Mouse (Mus musculus) gastrocnemius, postnatal 14 days (tissue): ENCODE measurements around the gene Itgam. TPM values are rescaled to one million over a fixed set of nuclear protein-coding genes. Genes with fewer than 3 reads are reported as not detected.
A peak's percentile ranks its signal among the peaks of the same experiment; 100 is the strongest.

Experiments used
- DNase-seq: peaks from one replicate; pipeline ENCODE4 v3.0.0; 2021; ENCODE audit warnings: mixed read lengths
- intact Hi-C: fragments of 180-260 bp; cut with DNase I; formaldehyde crosslinking; loops from one replicate; pipeline ENCODE4 v1.15.1; 2025; ENCODE audit warnings: low total_unique reads
- total RNA-seq, 2 experiments: library from RNA; stranded (reverse); gene quantifications; 2 replicates each; pipeline ENCODE4 v1.2.3; 2021

Itgam gene
- total RNA-seq, 2 experiments from 2014 or later = 1.7 to 1.8 TPM

DNA sequence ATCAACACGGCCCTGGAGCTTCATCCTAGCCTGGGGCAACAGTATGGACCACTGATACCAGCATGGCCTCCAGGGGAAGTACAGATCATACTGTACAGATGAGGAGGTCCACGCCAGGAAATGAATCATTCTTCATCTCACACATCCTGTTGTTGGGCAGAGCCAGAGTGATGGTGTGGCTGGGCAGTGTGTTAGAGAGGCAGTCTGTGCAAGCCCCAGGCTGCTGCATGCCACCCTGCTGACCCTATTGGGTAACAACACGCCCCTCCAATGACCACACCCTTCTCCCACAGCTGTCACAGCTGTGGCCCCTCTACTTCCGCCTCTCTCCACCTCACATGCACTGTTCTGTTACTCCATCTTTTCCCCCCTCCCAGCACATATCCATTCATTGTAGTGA lies 11.7 kb upstream of the Itgam start:
- intact Hi-C loops = no loop called here
- no peak for DNase-seq

- DNase-seq = no peak
- intact Hi-C loops = no loop called here
Measured at GRCm38 (mm10) chr7:128053061-128053460, 9.4 kb upstream of the Itgam start.

DNA sequence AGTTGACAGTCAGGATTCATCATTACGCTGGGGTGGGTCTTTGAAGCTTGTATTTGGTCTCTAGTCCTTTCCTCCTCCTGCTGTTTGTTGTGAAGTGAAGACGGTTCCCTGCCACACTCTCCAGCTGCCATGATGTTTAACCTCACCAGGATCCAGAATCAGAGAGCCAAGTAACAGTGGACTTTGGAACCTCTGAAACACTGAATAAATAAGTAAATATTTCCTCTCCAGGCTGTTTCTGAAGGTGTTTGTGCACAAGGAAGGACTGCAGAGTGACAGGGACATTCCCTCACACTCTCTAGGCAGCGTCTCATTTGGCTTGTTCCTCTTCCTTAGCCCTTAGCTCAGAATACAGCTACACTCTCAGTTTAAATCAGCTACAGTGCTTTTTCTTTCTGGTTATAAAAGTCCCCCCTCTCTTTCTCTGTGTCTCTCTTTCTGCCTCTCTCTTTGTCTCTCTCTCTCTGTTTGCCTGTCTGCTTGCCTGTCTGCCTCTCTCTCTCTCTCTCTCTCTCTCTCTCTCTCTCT lies 5.5 kb upstream of the Itgam start:
- intact Hi-C loops = no loop called here
- no peak for DNase-seq

- intact Hi-C loops = no loop called here
Measured at GRCm38 (mm10) chr7:128057860-128058259, 4.6 kb upstream of the Itgam start.

DNA sequence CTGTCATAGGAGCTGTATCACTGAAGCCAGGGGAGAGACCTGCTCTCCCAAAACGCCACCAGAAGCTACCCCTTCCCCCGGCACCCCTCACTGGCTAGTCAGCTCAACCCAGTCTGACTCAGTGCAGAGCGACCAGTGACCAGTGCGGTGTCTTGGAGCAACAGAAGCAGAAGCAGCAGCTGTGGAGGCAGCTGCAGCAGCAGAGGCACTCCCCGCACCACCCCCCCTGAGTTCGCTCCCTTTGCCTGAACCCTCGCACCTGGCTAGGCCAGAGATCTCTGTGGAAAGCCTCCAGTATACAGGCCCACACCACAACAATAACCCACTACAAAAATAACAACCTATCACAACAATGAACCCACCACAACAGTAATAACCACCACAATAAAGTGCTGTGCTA lies 3.9 kb upstream of the Itgam start:
- peak; percentile 17 for DNase-seq
- intact Hi-C loops = no loop called here

More at GRCm38 (mm10) chr7:128057860-128058259, 4.6 kb upstream of the Itgam start:
- no peak for DNase-seq

DNA sequence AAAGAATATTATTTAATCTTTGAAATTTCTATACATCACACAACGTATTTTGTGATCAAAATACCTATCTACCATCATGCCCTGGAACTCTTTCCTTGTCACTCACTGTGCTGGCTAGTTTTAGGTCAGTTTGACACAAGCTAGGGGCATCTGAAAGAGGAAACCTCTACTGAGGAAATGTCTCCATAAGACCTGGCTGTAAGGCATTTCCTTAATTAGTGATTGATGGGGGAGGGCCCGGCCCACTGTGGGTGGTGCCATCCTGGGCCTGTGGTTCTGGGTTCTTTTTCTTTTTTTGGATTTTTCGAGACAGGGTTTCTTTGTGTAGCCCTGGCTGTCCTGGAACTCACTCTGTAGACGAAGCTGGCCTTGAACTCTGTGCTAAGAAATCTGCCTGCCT lies 3.3 kb upstream of the Itgam start:
- intact Hi-C loops = no loop called here
- no peak for DNase-seq

DNA sequence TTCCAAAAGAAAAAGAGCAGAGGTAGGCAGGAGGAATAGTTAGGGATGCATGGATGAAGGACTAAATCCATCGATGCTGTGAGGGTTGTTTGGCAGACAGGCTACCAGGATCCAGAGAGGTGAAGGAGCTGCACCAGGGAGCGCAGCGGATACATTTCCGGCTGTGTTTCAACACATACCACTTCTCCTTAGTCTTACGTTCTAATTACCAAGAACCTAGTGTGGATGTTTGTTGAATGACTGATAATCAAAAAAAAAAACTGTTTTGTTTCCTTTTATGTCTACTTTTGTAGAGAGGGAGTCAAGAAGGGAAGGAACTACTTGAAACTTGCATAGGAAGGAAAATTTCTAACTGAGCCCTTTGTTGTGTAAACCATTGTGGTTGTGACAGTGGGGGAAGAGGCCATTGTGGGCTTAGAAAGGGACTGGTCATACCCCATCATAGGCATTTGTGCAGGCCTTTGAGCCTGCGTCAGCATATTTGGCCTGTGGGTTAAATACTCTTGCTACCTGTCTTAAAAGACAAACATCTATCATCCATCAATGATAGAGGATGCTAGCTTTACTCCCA lies 856 bp downstream of the Itgam start:
- no peak for DNase-seq
- intact Hi-C loops = no loop called here

DNA sequence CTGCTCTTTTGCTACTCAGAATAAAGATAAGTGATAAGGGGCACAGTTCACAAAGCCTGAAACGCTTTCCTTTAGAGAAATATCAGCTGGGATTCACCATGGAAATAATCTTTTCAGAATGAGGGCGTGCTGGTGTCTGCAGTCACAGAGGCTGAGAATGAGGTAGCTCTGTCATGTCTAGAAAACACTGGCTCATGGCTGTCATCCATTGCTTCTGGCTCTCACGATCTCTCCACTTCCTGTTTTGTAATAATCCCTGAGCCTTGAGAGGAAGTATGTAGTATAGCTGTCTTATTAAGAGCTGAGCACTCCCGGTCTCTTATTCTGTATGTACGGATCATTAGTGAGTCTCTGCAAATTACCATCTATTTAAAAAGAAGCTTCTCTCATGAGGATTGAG lies 3.1 kb downstream of the Itgam start:
- intact Hi-C loops = no loop called here
- DNase-seq = no peak

GRCm38 (mm10) chr7:128067847-128068246 lies 5.4 kb downstream of the Itgam start:
- intact Hi-C loops = no loop called here
- DNase-seq = no peak

- intact Hi-C loops = no loop called here
- DNase-seq = no peak
Measured at GRCm38 (mm10) chr7:128069844-128070243, 7.4 kb downstream of the Itgam start.

GRCm38 (mm10) chr7:128071816-128072215 lies 9.4 kb downstream of the Itgam start:
- intact Hi-C loops = no loop called here
- no peak for DNase-seq

- intact Hi-C loops = no loop called here
- DNase-seq = no peak
Measured at GRCm38 (mm10) chr7:128080012-128080411, 17.6 kb downstream of the Itgam start.

GRCm38 (mm10) chr7:128089141-128089540 lies 26.7 kb downstream of the Itgam start:
- intact Hi-C loops = loop anchor here (5.0 kb wide), 1 partner anchor 123 kb away; no protein-coding TSS in a partner anchor
- no peak for DNase-seq

- intact Hi-C loops = no loop called here
- DNase-seq = no peak
Measured at GRCm38 (mm10) chr7:128098135-128098534, 35.7 kb downstream of the Itgam start.

GRCm38 (mm10) chr7:128100742-128101357 lies 38.4 kb downstream of the Itgam start:
- no peak for DNase-seq
- intact Hi-C loops = loop anchor here (5.0 kb wide), 1 partner anchor 106 kb away; the partner anchor contains the start of gene Cox6a2

DNA sequence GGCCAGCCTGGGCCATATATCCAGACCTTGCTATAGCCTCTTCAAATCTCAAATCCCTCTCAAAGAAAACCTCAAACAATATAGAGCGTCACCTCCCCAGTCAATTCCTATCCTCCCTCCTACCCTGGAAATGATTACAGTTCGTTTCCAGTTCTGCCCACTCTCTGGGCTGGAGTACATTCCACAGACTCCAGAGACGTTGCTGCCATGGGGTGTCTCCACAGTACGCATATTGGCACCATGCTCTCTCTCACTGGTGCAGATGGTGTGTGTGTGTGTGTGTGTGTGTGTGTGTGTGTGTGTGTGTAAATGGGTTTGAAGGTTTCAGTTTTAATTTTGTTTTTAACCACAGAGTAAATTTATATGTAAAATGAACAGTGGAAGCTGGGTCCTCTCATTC lies 42.8 kb downstream of the Itgam start:
- intact Hi-C loops = no loop called here

DNA sequence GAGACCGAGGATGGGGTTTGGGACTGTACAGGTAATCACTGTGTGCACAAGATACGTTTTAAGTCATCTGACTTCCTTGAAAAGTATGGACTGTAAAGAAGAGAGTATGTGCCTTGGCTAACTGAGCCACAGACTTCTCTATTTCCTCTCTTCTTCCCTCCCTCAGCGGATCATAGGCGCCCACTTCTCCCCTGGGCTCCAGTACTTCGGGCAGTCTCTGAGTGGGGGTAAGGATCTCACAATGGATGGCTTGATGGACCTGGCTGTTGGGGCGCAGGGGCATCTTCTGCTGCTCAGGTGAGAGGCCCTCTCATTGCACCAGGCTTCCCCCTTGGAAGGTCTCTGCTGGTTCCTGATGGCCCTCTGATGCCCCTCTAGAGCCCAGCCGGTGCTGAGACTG lies 45.0 kb downstream of the Itgam start:
- intact Hi-C loops = no loop called here
- no peak for DNase-seq

More for the DNA sequence above, 42.8 kb downstream of the Itgam start:
- no peak for DNase-seq

GRCm38 (mm10) chr7:128110314-128110713 lies 47.9 kb downstream of the Itgam start:
- DNase-seq = no peak
- intact Hi-C loops = no loop called here

DNA sequence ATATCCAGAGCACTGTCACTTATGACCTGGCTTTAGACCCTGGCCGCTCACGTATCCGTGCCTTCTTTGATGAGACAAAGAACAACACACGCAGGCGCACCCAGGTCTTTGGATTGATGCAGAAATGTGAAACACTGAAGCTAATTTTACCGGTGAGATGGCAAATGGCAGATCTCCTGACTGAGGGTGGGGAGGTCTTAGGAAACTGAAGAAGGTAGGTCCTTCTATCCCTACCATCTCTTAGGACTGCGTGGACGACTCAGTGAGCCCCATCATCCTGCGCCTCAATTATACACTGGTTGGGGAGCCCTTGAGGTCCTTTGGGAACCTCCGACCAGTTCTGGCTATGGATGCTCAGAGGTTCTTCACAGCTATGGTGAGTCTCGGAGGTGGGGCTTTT lies 49.7 kb downstream of the Itgam start:
- intact Hi-C loops = no loop called here
- DNase-seq = no peak

DNA sequence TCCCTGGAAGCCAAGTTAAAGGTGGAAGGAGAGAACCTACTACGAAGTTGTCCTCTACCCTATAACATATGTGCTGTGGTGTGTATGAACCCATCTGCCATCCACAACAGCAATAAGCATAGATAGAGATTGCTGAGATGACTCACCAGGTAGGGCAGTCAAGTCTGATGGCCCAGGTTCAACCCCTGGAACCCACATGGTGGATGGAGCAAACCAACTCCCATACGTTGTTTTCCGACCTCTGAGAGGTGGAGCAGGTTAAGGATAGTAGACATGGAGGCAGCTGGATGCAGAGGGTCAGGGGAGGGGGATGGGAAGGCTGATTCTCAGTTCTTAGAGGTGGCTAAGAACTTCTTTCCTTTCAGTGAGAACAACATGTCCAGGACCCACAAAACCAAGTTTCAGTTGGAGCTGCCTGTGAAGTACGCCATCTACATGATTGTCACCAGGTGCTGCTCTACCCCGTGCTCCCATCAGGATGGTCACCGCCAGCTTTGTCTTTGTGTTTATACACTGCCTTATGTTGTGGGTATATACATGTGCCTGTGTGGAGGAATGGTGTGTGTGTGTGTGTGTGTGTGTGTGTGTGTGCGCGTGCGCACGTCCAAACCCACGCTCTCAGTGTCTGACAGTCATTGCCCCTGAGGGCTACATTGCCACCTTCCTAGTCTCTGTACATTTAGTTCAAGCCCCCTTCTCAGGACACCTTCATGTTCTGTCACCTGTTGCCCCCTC lies 52.1 kb downstream of the Itgam start:
- DNase-seq = no peak
- intact Hi-C loops = no loop called here
